Mouse (Mus musculus) liver, postnatal 0 days (tissue): ENCODE data around the gene Uqcrc1.

Experiments
- CTCF ChIP-seq: sonication (generic); IDR thresholded peaks from 2 replicates; pipeline ENCODE4 v1.5.1; 2016; ENCODE audit warnings: antibody characterized with exemption, low read depth
- EP300 ChIP-seq: IDR thresholded peaks from 2 replicates; pipeline ENCODE4 v1.6.1; 2016; ENCODE audit warnings: antibody characterized with exemption, low read depth, mild to moderate bottlenecking

DNA sequence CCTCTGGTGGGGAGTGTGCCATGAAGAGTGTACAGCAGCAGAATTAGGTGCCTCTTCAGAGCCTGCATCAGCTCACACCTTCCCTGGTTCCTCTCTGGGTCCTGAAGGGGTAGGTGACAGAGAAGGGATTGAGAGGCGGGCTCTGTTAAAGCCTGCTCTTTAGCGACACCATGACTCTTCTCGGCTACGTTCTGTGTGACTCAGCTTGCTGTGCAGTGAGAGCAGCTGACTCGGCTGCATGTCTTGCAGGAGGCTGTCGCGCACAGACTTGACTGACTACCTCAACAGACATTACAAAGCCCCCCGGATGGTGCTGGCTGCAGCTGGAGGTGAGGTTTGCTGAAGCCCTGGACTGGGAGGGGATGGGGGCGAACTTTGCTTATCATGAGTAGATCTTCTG is 8.7 kb downstream of the Uqcrc1 start:
- TF ChIP-seq CTCF = no peak
- TF ChIP-seq EP300 = no peak
